Mouse (Mus musculus) left cerebral cortex, postnatal 36 days (tissue): ENCODE results near the gene Gm4307. TPM values are rescaled to one million over a fixed set of nuclear protein-coding genes. Genes with fewer than 3 reads are reported as not detected.
"Not testable (repeated sequence)": the region's sequence is repeated elsewhere in the genome, so short reads cannot be mapped to it uniquely, and the experiment has no call there.

Experiments
- DNase-seq, 2 experiments: peaks; one replicate each; pipeline ENCODE4 v3.0.0; 2021 to 2022; ENCODE audit warnings: low spot score in 2 of 2, mixed read lengths in 1 of 2
- intact Hi-C: fragments of 180-260 bp; cut with DNase I; formaldehyde crosslinking; loops from one replicate; pipeline ENCODE4 v1.15.1; 2025
- total RNA-seq, 2 experiments: library from RNA; stranded (reverse); gene quantifications; 2 replicates each; pipeline ENCODE4 v1.2.3; 2021

Gene Gm4307
- not detected for total RNA-seq

DNA sequence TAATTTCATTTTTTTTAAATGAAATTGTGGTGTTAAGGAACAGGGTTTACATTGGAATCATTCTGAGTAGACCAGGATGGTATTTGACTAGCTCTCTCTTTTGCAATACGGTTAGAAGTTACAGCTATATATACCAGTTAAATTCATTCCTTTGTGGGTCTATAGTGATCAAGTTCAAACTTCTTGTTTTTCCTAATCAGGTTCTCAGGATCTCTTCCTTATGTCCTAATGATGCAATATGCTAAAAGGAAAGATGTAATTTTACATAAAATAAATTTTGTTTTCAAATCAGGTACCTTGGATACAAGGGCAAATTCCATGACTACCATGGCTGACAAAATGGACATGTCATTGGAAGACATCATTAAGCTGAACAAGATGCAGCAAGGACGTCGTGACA lies at the start of gene Gm4307:
Gm4307 (plus strand) TSS at position 301 of the 400 bp plus-strand sequence.
- intact Hi-C loops = not testable (repeated sequence)

GRCm38 (mm10) chr10:100335376-100335775 lies 25.8 kb upstream of the Gm4307 start, which contains the start of gene Gm4301:
Gene Gm4301 (plus strand): TSS chr10:100335676.
- DNase-seq, intact Hi-C loops: not testable (repeated sequence)

More for the DNA sequence above, at the start of gene Gm4307:
- not testable (repeated sequence) for DNase-seq

DNA sequence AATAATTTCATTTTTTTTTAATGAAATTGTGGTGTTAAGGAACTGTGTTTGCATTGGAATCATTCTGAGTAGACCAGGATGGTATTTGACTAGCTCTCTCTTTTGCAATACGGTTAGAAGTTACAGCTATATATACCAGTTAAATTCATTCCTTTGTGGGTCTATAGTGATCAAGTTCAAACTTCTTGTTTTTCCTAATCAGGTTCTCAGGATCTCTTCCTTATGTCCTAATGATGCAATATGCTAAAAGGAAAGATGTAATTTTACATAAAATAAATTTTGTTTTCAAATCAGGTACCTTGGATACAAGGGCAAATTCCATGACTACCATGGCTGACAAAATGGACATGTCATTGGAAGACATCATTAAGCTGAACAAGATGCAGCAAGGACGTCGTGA lies 20.6 kb upstream of the Gm4307 start, which contains the start of gene Gm4302:
Gm4302 (plus strand) TSS at position 301 of the 400 bp plus-strand sequence.
- intact Hi-C loops, DNase-seq: not testable (repeated sequence)

DNA sequence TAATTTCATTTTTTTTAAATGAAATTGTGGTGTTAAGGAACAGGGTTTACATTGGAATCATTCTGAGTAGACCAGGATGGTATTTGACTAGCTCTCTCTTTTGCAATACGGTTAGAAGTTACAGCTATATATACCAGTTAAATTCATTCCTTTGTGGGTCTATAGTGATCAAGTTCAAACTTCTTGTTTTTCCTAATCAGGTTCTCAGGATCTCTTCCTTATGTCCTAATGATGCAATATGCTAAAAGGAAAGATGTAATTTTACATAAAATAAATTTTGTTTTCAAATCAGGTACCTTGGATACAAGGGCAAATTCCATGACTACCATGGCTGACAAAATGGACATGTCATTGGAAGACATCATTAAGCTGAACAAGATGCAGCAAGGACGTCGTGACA lies 15.5 kb upstream of the Gm4307 start, which contains the start of gene Gm4303:
Gm4303 (plus strand) TSS at position 301 of the 400 bp plus-strand sequence.
- DNase-seq, intact Hi-C loops: not testable (repeated sequence)

- DNase-seq, intact Hi-C loops: not testable (repeated sequence)
These were observed 10.3 kb upstream of the Gm4307 start, which contains the start of gene Gm4305 for GRCm38 (mm10) chr10:100350793-100351192. Gene Gm4305 (plus strand): TSS chr10:100351093.

DNA sequence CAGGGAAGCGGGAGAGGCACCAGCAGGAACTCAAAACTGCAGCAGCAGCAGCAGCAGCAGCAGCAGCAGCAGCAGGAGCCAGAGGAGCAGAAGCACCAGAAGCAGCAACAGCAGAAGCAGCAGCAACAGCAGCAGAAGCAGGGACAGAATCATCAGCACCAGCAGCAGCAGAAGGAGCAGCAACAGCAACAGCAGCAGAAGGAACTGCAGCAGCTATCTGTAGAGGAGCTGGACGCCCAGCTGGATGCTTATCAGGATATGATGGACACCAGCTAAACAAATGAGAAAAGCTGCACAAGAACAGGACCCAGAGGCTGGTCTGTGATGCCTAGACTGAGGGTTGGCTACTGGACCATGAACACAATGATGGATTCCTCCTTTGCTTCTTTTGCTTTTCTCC lies 4.3 kb upstream of the Gm4307 start:
- DNase-seq = peak; percentile 4 to 6
- intact Hi-C loops = not testable (repeated sequence)

DNA sequence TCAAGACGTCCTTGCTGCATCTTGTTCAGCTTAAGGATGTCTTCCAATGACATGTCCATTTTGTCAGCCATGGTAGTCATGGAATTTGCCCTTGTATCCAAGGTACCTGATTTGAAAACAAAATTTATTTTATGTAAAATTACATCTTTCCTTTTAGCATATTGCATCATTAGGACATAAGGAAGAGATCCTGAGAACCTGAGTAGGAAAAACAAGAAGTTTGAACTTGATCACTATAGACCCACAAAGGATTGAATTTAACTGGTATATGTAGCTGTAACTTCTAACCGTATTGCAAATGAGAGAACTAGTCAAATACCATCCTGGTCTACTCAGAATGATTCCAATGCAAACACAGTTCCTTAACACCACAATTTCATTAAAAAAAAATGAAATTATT lies 21.3 kb downstream of the Gm4307 start, which contains the start of gene Gm4312:
Gm4312 (minus strand) TSS at position 101 of the 400 bp plus-strand sequence.
- intact Hi-C loops, DNase-seq: not testable (repeated sequence)

DNA sequence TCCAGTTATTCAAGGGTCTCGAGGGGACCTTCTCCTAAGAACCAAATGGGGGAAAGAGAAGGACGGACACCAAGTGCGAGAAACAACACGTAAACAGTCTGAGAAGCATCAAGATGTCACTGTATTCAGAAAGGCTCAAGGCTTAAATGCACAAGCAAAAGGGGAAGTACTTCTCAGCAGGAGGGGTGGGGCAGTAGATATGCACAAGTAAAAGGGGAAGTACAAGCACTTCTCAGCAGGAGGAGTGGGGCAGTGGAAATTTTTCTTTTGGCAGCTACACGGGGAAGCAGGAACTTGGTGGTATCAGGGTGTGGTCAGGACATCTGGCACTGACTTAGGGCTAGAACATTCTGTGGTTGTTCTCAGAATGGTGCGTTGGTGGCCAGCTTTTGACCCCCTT lies 41.2 kb downstream of the Gm4307 start:
- DNase-seq, intact Hi-C loops: not testable (repeated sequence)

Other genes starting within 250 kb of the Gm4307 start
- gene Gm4301, start 25.7 kb upstream of the Gm4307 start, total RNA-seq = not detected
- not detected for gene Gm4302, start 20.5 kb upstream of the Gm4307 start, total RNA-seq
- gene Gm4303, start 15.4 kb upstream of the Gm4307 start, total RNA-seq = not detected
- not detected for gene Gm4305, start 10.2 kb upstream of the Gm4307 start, total RNA-seq
- gene Gm4312, start 21.2 kb downstream of the Gm4307 start, total RNA-seq = not detected
- gene Tmtc3, start 126.0 kb downstream of the Gm4307 start, total RNA-seq = 10 to 100 TPM; 11.0 to 14.5 TPM
- gene Cep290, start 126.2 kb downstream of the Gm4307 start, total RNA-seq = 10 to 100 TPM; 14.0 to 16.4 TPM
- gene 4930430F08Rik, start 229.1 kb downstream of the Gm4307 start, total RNA-seq = 10 to 100 TPM; 19.0 to 20.8 TPM
- not detected for gene 1700017N19Rik, start 229.1 kb downstream of the Gm4307 start, total RNA-seq